Mouse (Mus musculus): ENCODE results near the gene Pi4ka. TPM values are rescaled to one million over a fixed set of nuclear protein-coding genes. Genes with fewer than 3 reads are reported as not detected.

Gene Pi4ka
- polyA plus RNA-seq, 1 experiment from 2014 or later = 44.1 TPM

- H3K4me3 ChIP-seq = no peak overlapping the region
- no peak for ATAC-seq
- H3K27me3 ChIP-seq = no peaks in the 10 kb centered on the region
- WGBS = 77% methylated on average over 3 of the region's 3 CpGs
- no peak overlapping the region for H3K27ac ChIP-seq
- H3K36me3 ChIP-seq (ENCODE audit: poor library complexity, severe bottlenecking) = peaks cover 15% of the 10 kb centered on the region
- no peak overlapping the region for H3K4me2 ChIP-seq
- H3K4me1 ChIP-seq = no peaks in the 10 kb centered on the region
- H3K9ac ChIP-seq = no peak overlapping the region
- peaks cover 5% of the 10 kb centered on the region; the same call in 1 of the 2 replicates for H3K9me3 ChIP-seq (replicated peaks)
Measured at GRCm38 (mm10) chr16:17266113-17266512, 140.0 kb downstream of the Pi4ka start.

GRCm38 (mm10) chr16:17261341-17261740, 144.8 kb downstream of the Pi4ka start:
- Histone ChIP-seq H3K4me3 (no peak overlapping the region), H3K4me2 (no peak overlapping the region), H3K36me3 (ENCODE audit: poor library complexity, severe bottlenecking) (peaks cover 60% of the 10 kb centered on the region), H3K27ac (no peak overlapping the region), H3K9me3 (replicated peaks) (no peaks in the 10 kb centered on the region), H3K4me1 (no peaks in the 10 kb centered on the region), H3K27me3 (no peaks in the 10 kb centered on the region), H3K9ac (no peak overlapping the region)
- 90% methylated on average over 1 of the region's 1 CpGs for WGBS
- no peak for ATAC-seq

GRCm38 (mm10) chr16:17258917-17259316, 147.2 kb downstream of the Pi4ka start:
- Histone ChIP-seq H3K36me3 (ENCODE audit: poor library complexity, severe bottlenecking) (peaks cover 74% of the 10 kb centered on the region), H3K27ac (no peak overlapping the region), H3K4me3 (no peak overlapping the region), H3K4me1 (peaks cover 6% of the 10 kb centered on the region), H3K4me2 (no peak overlapping the region), H3K27me3 (no peaks in the 10 kb centered on the region), H3K9ac (no peak overlapping the region), H3K9me3 (replicated peaks) (no peaks in the 10 kb centered on the region)
- 92% methylated on average over 12 of the region's 12 CpGs for WGBS
- no peak for ATAC-seq

GRCm38 (mm10) chr16:17257359-17257821, 148.7 kb downstream of the Pi4ka start:
- Histone ChIP-seq H3K36me3 (ENCODE audit: poor library complexity, severe bottlenecking) (peaks cover 68% of the 10 kb centered on the region), H3K4me1 (peaks cover 22% of the 10 kb centered on the region), H3K27me3 (no peaks in the 10 kb centered on the region), H3K4me2 (no peak overlapping the region), H3K9ac (no peak overlapping the region), H3K27ac (no peak overlapping the region), H3K9me3 (replicated peaks) (no peaks in the 10 kb centered on the region), H3K4me3 (no peak overlapping the region)
- no peak for ATAC-seq
- 90% methylated on average over 9 of the region's 9 CpGs for WGBS

- WGBS = 77% methylated on average over 2 of the region's 2 CpGs
- peaks cover 41% of the 10 kb centered on the region for H3K4me1 ChIP-seq
- no peak overlapping the region for H3K9ac ChIP-seq
- no peak overlapping the region for H3K27ac ChIP-seq
- H3K4me3 ChIP-seq = no peak overlapping the region
- H3K9me3 ChIP-seq (replicated peaks) = no peaks in the 10 kb centered on the region
- no peak for ATAC-seq
- no peak overlapping the region for H3K4me2 ChIP-seq
- peaks cover 51% of the 10 kb centered on the region for H3K36me3 ChIP-seq (ENCODE audit: poor library complexity, severe bottlenecking)
- H3K27me3 ChIP-seq = no peaks in the 10 kb centered on the region
Measured at GRCm38 (mm10) chr16:17255270-17255669, 150.8 kb downstream of the Pi4ka start.

GRCm38 (mm10) chr16:17254005-17254597, 152.0 kb downstream of the Pi4ka start:
- Histone ChIP-seq H3K36me3 (ENCODE audit: poor library complexity, severe bottlenecking) (peaks cover 40% of the 10 kb centered on the region), H3K4me1 (peaks cover 41% of the 10 kb centered on the region), H3K9ac (no peak overlapping the region), H3K27ac (peak overlapping the region; percentile 1; the same call in 1 of the 2 replicates), H3K4me3 (no peak overlapping the region), H3K4me2 (no peak overlapping the region), H3K9me3 (replicated peaks) (no peaks in the 10 kb centered on the region), H3K27me3 (no peaks in the 10 kb centered on the region)
- 17% methylated on average over 4 of the region's 4 CpGs for WGBS
- no peak; the same call in 1 of the 2 replicates for ATAC-seq

- no peak for ATAC-seq
Measured at GRCm38 (mm10) chr16:17252841-17253240, 153.3 kb downstream of the Pi4ka start.

GRCm38 (mm10) chr16:17252086-17252726, 153.9 kb downstream of the Pi4ka start:
- 68% methylated on average over 3 of the region's 3 CpGs for WGBS
- Histone ChIP-seq H3K9me3 (replicated peaks) (no peaks in the 10 kb centered on the region), H3K4me3 (no peak overlapping the region), H3K27me3 (no peaks in the 10 kb centered on the region), H3K4me1 (peaks cover 50% of the 10 kb centered on the region), H3K27ac (no peak overlapping the region), H3K9ac (no peak overlapping the region), H3K4me2 (no peak overlapping the region), H3K36me3 (ENCODE audit: poor library complexity, severe bottlenecking) (peaks cover 21% of the 10 kb centered on the region)
- ATAC-seq = no peak

More at GRCm38 (mm10) chr16:17252841-17253240, 153.3 kb downstream of the Pi4ka start:
- no peak overlapping the region for H3K4me2 ChIP-seq
- H3K4me3 ChIP-seq = no peak overlapping the region
- WGBS = 69% methylated on average over 7 of the region's 7 CpGs
- H3K9ac ChIP-seq = no peak overlapping the region
- H3K9me3 ChIP-seq (replicated peaks) = no peaks in the 10 kb centered on the region
- no peak overlapping the region for H3K27ac ChIP-seq
- H3K4me1 ChIP-seq = peaks cover 44% of the 10 kb centered on the region
- H3K27me3 ChIP-seq = no peaks in the 10 kb centered on the region
- H3K36me3 ChIP-seq (ENCODE audit: poor library complexity, severe bottlenecking) = peaks cover 27% of the 10 kb centered on the region

GRCm38 (mm10) chr16:17251539-17251938, 154.6 kb downstream of the Pi4ka start:
- Histone ChIP-seq H3K27me3 (no peaks in the 10 kb centered on the region), H3K36me3 (ENCODE audit: poor library complexity, severe bottlenecking) (peaks cover 14% of the 10 kb centered on the region; the same call in 1 of the 2 replicates), H3K4me1 (peaks cover 51% of the 10 kb centered on the region), H3K4me2 (no peak overlapping the region), H3K9ac (no peak overlapping the region), H3K4me3 (no peak overlapping the region), H3K27ac (peak overlapping the region; percentile 12; the same call in 1 of the 2 replicates), H3K9me3 (replicated peaks) (no peaks in the 10 kb centered on the region)
- ATAC-seq = peak; percentile 25; the same call in 1 of the 2 replicates
- 42% methylated on average over 3 of the region's 3 CpGs for WGBS

GRCm38 (mm10) chr16:17249135-17249534, 157.0 kb downstream of the Pi4ka start:
- 91% methylated on average over 6 of the region's 6 CpGs for WGBS
- no peaks in the 10 kb centered on the region for H3K27me3 ChIP-seq
- no peaks in the 10 kb centered on the region for H3K36me3 ChIP-seq (ENCODE audit: poor library complexity, severe bottlenecking)
- no peak overlapping the region for H3K4me2 ChIP-seq
- no peaks in the 10 kb centered on the region for H3K9me3 ChIP-seq (replicated peaks)
- ATAC-seq = no peak
- H3K4me3 ChIP-seq = no peak overlapping the region
- no peak overlapping the region for H3K27ac ChIP-seq
- no peak overlapping the region for H3K9ac ChIP-seq
- peaks cover 47% of the 10 kb centered on the region for H3K4me1 ChIP-seq

- H3K4me1 ChIP-seq = peaks cover 33% of the 10 kb centered on the region
- no peaks in the 10 kb centered on the region for H3K36me3 ChIP-seq (ENCODE audit: poor library complexity, severe bottlenecking)
- 71% methylated on average over 4 of the region's 4 CpGs for WGBS
- H3K4me2 ChIP-seq = no peak overlapping the region
- H3K27me3 ChIP-seq = no peaks in the 10 kb centered on the region
- H3K4me3 ChIP-seq = no peak overlapping the region
- no peak overlapping the region for H3K9ac ChIP-seq
- ATAC-seq = no peak
- no peak overlapping the region for H3K27ac ChIP-seq
- no peaks in the 10 kb centered on the region for H3K9me3 ChIP-seq (replicated peaks)
Measured at GRCm38 (mm10) chr16:17247727-17248126, 158.4 kb downstream of the Pi4ka start.

GRCm38 (mm10) chr16:17244996-17245395, 161.1 kb downstream of the Pi4ka start:
- Histone ChIP-seq H3K4me3 (no peak overlapping the region), H3K9me3 (replicated peaks) (no peaks in the 10 kb centered on the region), H3K4me2 (no peak overlapping the region), H3K27ac (no peak overlapping the region), H3K9ac (no peak overlapping the region), H3K27me3 (no peaks in the 10 kb centered on the region), H3K36me3 (ENCODE audit: poor library complexity, severe bottlenecking) (no peaks in the 10 kb centered on the region), H3K4me1 (peaks cover 14% of the 10 kb centered on the region)
- ATAC-seq = no peak
- WGBS = 83% methylated on average over 1 of the region's 1 CpGs

Data from forebrain, embryonic 13.5 days (tissue).